Mouse (Mus musculus) forebrain, embryonic 11.5 days (tissue): ENCODE measurements at regions not wholly inside any gene's neighbourhood (a gene's known extent, or its start where the extent isn't known, plus 50 kb on each side); places are given as distances from the start of the nearest gene placed in this dataset.
"Not testable (repeated sequence)": the region's sequence is repeated elsewhere in the genome, so short reads cannot be mapped to it uniquely, and the experiment has no call there.

Source experiments
- ATAC-seq: fragments of 200-750 bp; cut with Nextera tagmentation; replicated peaks from 2 replicates; pipeline ENCODE4 v1.8.0; 2017; ENCODE audit warnings: moderate TSS enrichment; ENCODE audit not compliant: low FRiP score
- DNase-seq: peaks from one replicate; pipeline ENCODE4 v3.0.0-alpha.2; 2017; ENCODE audit warnings: low spot score
- H3K27ac ChIP-seq: fragments of 300-500 bp; sonication (generic); 2 replicates; pipeline ENCODE4 v1.5.1; 2014; ENCODE audit warnings: low read depth, low read length
- H3K27me3 ChIP-seq: fragments of 300-500 bp; sonication (generic); 2 replicates; pipeline ENCODE4 v1.6.1; 2014; ENCODE audit warnings: mild to moderate bottlenecking, low read length, mixed read lengths; ENCODE audit not compliant: control insufficient read depth, insufficient read depth
- H3K36me3 ChIP-seq: fragments of 300-500 bp; sonication (generic); 2 replicates; pipeline ENCODE4 v1.6.1; 2014; ENCODE audit warnings: mild to moderate bottlenecking, low read length, moderate library complexity, mixed read lengths; ENCODE audit not compliant: control insufficient read depth, insufficient read depth
- H3K4me1 ChIP-seq: fragments of 300-500 bp; sonication (generic); replicated peaks from 2 replicates; pipeline ENCODE4 v1.6.1; 2014; ENCODE audit warnings: low read length, mixed read lengths; ENCODE audit not compliant: control insufficient read depth, insufficient read depth
- H3K4me2 ChIP-seq: fragments of 300-500 bp; sonication (generic); 2 replicates; pipeline ENCODE4 v1.6.1; 2014; ENCODE audit warnings: low read depth, mild to moderate bottlenecking, low read length, moderate library complexity, mixed read lengths; ENCODE audit not compliant: severe bottlenecking
- H3K4me3 ChIP-seq: fragments of 300-500 bp; sonication (generic); 2 replicates; pipeline ENCODE4 v1.5.1; 2014; ENCODE audit warnings: low read depth, low read length
- H3K9ac ChIP-seq: fragments of 300-500 bp; sonication (generic); 2 replicates; pipeline ENCODE4 v1.6.1; 2014; ENCODE audit warnings: low read length
- H3K9me3 ChIP-seq: fragments of 300-500 bp; sonication (generic); 2 replicates; pipeline ENCODE4 v1.6.1; 2016; ENCODE audit warnings: low read length, mixed read lengths; ENCODE audit not compliant: control insufficient read depth
- WGBS: fragments of 180-500 bp; shearing (Covaris S2); extraction: QIAGEN DNeasy Blood & Tissue Kit; methylation state at CpG from one replicate; pipeline ENCODE4 v1.1.7; 2014; 5-methylcytosine and 5-hydroxymethylcytosine counted together

GRCm38 (mm10) chr15:53984006-53984405 is 99.3 kb downstream of the Gm7489 start:
- H3K27ac ChIP-seq, H3K9me3 ChIP-seq, H3K27me3 ChIP-seq, H3K4me2 ChIP-seq, H3K9ac ChIP-seq, H3K4me3 ChIP-seq, ATAC-seq, H3K4me1 ChIP-seq, DNase-seq, H3K36me3 ChIP-seq: not testable (repeated sequence)
- WGBS, result 93% methylated on average over 15 of the region's 15 CpGs

GRCm38 (mm10) chr15:53989888-53990287 is 105.2 kb downstream of the Gm7489 start:
- no peak overlapping the region for H3K4me3 ChIP-seq
- DNase-seq, result no peak
- no peaks in the 10 kb centered on the region for H3K4me1 ChIP-seq
- H3K9me3 ChIP-seq, result no peaks in the 10 kb centered on the region
- ATAC-seq, result no peak
- H3K9ac ChIP-seq, result no peak overlapping the region
- H3K27ac ChIP-seq, result no peak overlapping the region
- WGBS, result 80% methylated on average over 2 of the region's 2 CpGs
- H3K27me3 ChIP-seq, result no peaks in the 10 kb centered on the region
- no peaks in the 10 kb centered on the region for H3K36me3 ChIP-seq
- no peak overlapping the region for H3K4me2 ChIP-seq

DNA sequence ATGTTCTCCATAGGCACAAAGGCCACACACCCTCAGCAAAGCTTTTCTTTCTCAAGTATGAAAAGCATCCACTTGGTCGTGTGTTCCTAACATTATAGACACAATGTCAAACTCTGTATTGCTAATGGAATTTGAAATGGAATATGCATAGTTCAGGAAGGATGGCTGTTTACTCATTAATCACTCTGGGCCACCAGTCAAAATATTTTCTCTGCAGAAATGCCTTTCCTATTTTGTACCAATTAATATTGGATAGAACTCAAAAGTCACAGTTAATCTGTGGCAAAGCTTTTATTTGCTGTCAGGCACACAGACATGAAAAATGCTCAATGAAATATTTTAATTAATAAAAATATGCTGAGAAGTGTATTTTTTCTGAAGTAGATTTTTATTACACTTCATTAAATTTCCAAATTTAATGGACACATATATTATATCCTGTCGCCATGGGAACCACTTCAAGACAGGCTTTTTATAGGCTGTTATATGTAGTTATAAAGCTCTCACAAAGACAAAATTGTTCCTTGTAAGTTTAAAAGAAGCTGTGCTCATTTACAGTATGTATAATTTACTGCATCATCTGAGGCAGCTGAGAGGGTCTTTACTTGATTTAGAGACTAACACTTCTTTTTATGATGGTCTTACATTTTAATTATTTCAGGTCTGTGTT is 110.6 kb downstream of the Gm7489 start:
- H3K4me1 ChIP-seq, result no peaks in the 10 kb centered on the region
- H3K4me3 ChIP-seq, result no peak overlapping the region
- no peak for ATAC-seq
- no peaks in the 10 kb centered on the region for H3K27me3 ChIP-seq
- DNase-seq, result no peak
- H3K4me2 ChIP-seq, result no peak overlapping the region
- no peaks in the 10 kb centered on the region for H3K9me3 ChIP-seq
- no peaks in the 10 kb centered on the region for H3K36me3 ChIP-seq
- H3K9ac ChIP-seq, result no peak overlapping the region
- H3K27ac ChIP-seq, result no peak overlapping the region
- WGBS, result 79% methylated on average over 2 of the region's 2 CpGs

- no peaks in the 10 kb centered on the region for H3K36me3 ChIP-seq
- ATAC-seq (no peak), DNase-seq (no peak)
- H3K4me3 ChIP-seq, result no peak overlapping the region
- no peak overlapping the region for H3K4me2 ChIP-seq
- 92% methylated on average over 6 of the region's 6 CpGs for WGBS
- H3K9me3 ChIP-seq, result no peaks in the 10 kb centered on the region
- no peaks in the 10 kb centered on the region for H3K27me3 ChIP-seq
- H3K9ac ChIP-seq, result no peak overlapping the region
- H3K27ac ChIP-seq, result no peak overlapping the region
- H3K4me1 ChIP-seq, result no peaks in the 10 kb centered on the region
Observed at GRCm38 (mm10) chr15:53998600-53999290, 114.0 kb downstream of the Gm7489 start.

GRCm38 (mm10) chr15:54033756-54034155 is 149.1 kb downstream of the Gm7489 start:
- ATAC-seq (no peak), DNase-seq (no peak)
- WGBS, result 86% methylated on average over 5 of the region's 5 CpGs
- H3K27ac ChIP-seq, result no peak overlapping the region
- H3K9me3 ChIP-seq, result no peaks in the 10 kb centered on the region
- no peaks in the 10 kb centered on the region for H3K4me1 ChIP-seq
- H3K4me3 ChIP-seq, result no peak overlapping the region
- no peaks in the 10 kb centered on the region for H3K27me3 ChIP-seq
- H3K4me2 ChIP-seq, result no peak overlapping the region
- H3K9ac ChIP-seq, result no peak overlapping the region
- no peaks in the 10 kb centered on the region for H3K36me3 ChIP-seq

DNA sequence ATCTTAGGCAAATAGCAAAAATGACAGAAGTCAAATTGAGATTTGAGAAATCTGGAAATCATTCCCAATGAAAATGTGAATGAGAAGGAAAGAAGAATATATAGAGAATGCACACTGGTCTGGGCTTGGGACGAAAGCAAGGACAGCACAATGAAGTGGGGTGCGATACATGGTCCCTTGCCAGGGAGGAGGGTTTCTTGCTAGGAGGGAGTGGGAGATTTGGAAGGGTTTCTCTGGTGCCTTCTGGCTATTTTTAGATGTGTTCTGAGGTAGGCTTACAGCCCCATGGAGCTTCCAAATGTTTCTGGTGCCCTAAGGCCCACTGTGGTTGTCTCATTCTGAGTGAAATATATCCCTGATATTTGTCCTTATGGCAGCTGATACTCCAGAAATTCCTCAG is 166.0 kb downstream of the Gm7489 start:
- no peak overlapping the region for H3K4me3 ChIP-seq
- no peaks in the 10 kb centered on the region for H3K27me3 ChIP-seq
- no peak overlapping the region for H3K9ac ChIP-seq
- no peak overlapping the region for H3K4me2 ChIP-seq
- H3K9me3 ChIP-seq, result no peaks in the 10 kb centered on the region
- H3K27ac ChIP-seq, result no peak overlapping the region
- H3K36me3 ChIP-seq, result no peaks in the 10 kb centered on the region
- no peak for ATAC-seq
- no peak for DNase-seq
- WGBS, result 89% methylated on average over 2 of the region's 2 CpGs
- H3K4me1 ChIP-seq, result no peaks in the 10 kb centered on the region

GRCm38 (mm10) chr15:54070005-54070634 is 185.4 kb downstream of the Gm7489 start:
- DNase-seq (peak; percentile 79), ATAC-seq (peak; percentile 77)
- Histone ChIP-seq H3K4me1 (no peaks in the 10 kb centered on the region), H3K9ac (no peak overlapping the region), H3K4me2 (no peak overlapping the region), H3K27me3 (no peaks in the 10 kb centered on the region), H3K9me3 (no peaks in the 10 kb centered on the region), H3K4me3 (no peak overlapping the region), H3K36me3 (no peaks in the 10 kb centered on the region), H3K27ac (no peak overlapping the region)
- 47% methylated on average over 9 of the region's 9 CpGs for WGBS

GRCm38 (mm10) chr15:54071732-54072131 is 187.0 kb downstream of the Gm7489 start:
- H3K27ac ChIP-seq, result no peak overlapping the region
- no peak overlapping the region for H3K9ac ChIP-seq
- H3K4me2 ChIP-seq, result no peak overlapping the region
- no peaks in the 10 kb centered on the region for H3K9me3 ChIP-seq
- H3K4me1 ChIP-seq, result no peaks in the 10 kb centered on the region
- 83% methylated on average over 8 of the region's 8 CpGs for WGBS
- DNase-seq, result no peak
- no peak for ATAC-seq
- H3K36me3 ChIP-seq, result no peaks in the 10 kb centered on the region
- no peaks in the 10 kb centered on the region for H3K27me3 ChIP-seq
- no peak overlapping the region for H3K4me3 ChIP-seq
